Mouse (Mus musculus) cerebral cortex, adult 2 months (tissue): ENCODE results near the gene Aif1.

Experiments used
- WGBS: fragments of 180-500 bp; shearing (Covaris S2); methylation state at CpG from one replicate; pipeline ENCODE4 v1.1.7; 2018; 5-methylcytosine and 5-hydroxymethylcytosine counted together

Aif1 gene

GRCm38 (mm10) chr17:35147348-35147747 is 28.5 kb downstream of the Aif1 start:
- WGBS: 62% methylated on average over 3 of the region's 3 CpGs

GRCm38 (mm10) chr17:35146139-35146538 is 29.7 kb downstream of the Aif1 start:
- 86% methylated on average over 5 of the region's 5 CpGs for WGBS

DNA sequence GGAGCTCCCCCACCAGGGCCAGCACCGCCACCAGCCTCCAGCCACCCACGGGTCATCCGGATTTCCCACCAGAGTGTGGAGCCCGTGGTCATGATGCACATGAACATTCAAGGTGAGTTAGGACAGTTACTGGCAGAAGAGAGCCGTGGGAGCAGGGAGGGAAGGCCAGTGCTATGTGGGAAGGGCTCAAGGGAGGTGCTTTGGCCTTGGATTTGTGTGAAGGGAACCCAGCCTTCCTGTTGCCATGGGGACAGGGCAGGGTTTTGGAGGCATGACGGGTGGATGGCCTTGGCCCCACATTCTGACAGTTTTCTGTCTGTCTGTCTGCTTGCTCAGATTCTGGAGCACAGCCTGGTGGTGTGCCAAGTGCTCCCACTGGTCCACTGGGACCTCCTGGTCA is 33.9 kb downstream of the Aif1 start:
- 73% methylated on average over 6 of the region's 6 CpGs for WGBS

DNA sequence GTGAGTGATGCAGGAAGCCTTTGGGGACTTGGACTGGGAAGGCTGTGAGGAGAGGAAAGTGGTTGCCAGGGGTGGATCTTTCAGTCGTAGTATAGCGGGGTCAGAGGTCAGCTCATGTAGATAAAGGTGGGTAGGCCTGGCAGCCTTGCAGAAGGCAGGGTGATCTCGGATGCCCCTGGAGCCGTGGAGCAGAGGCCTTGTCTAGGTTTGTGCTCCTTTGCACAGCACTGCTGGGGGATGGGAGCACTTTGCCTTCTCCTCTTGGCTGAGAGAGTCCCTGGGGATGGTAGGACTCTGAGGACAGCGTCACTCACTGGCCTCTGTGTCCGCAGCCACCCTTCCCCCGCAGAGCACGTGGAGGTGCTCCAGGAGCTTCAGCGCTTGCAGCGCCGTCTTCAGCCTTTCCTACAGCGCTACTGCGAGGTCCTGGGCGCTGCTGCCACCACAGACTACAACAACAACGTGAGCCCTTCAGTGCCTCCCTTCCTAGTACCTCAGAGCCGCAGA is 35.3 kb downstream of the Aif1 start:
- WGBS: 79% methylated on average over 16 of the region's 16 CpGs

DNA sequence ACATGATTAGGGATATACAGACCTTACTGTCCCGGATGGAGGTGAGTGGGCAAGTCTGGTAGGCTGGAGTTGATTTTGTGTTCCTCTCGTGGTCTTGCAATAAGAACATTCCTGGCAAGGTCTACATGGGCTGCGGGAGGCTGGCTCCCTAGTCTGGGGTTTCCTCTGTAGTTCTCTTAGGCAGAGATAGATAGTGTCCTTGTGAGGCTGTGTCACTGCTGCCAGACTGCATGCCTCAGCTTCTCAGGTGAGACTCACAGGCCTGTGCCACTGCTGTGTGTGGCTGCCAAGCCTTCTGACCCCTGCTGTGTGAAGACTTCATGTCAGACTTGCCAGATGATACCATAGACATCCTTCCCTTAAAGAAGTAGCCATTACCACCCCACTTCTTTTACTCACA is 36.6 kb downstream of the Aif1 start:
- 85% methylated on average over 3 of the region's 3 CpGs for whole genome bisulfite sequencing

GRCm38 (mm10) chr17:35135591-35136320 is 40.1 kb downstream of the Aif1 start:
- under 1% methylated on average over 42 of the region's 43 CpGs for WGBS

GRCm38 (mm10) chr17:35134801-35135590 is 40.9 kb downstream of the Aif1 start, which contains the start of gene Bag6:
TSS of gene Bag6 (plus strand) at chr17:35135178.
- WGBS: under 1% methylated on average over 65 of the region's 66 CpGs

GRCm38 (mm10) chr17:35133517-35133916 is 42.4 kb downstream of the Aif1 start:
- 95% methylated on average over 7 of the region's 7 CpGs for WGBS

DNA sequence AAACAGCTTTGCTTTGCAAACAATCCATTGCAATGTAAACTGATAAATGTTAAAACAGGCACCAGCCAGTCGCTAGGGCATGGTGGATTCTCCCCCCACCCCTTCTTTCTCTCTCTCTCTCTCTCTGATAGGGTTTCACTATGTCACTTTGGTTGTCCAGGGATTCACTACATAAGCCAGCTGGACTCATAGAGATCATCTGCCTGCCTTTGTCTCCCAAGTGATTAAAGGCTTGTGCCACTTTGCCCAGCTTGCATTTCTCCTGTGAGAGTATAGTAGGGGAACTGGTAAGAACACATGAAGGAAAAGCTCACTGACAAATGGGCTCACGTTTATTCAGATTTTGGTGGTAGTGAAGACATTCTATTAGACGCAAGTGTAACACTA is 43.7 kb downstream of the Aif1 start:
- 75% methylated on average over 3 of the region's 3 CpGs for WGBS

DNA sequence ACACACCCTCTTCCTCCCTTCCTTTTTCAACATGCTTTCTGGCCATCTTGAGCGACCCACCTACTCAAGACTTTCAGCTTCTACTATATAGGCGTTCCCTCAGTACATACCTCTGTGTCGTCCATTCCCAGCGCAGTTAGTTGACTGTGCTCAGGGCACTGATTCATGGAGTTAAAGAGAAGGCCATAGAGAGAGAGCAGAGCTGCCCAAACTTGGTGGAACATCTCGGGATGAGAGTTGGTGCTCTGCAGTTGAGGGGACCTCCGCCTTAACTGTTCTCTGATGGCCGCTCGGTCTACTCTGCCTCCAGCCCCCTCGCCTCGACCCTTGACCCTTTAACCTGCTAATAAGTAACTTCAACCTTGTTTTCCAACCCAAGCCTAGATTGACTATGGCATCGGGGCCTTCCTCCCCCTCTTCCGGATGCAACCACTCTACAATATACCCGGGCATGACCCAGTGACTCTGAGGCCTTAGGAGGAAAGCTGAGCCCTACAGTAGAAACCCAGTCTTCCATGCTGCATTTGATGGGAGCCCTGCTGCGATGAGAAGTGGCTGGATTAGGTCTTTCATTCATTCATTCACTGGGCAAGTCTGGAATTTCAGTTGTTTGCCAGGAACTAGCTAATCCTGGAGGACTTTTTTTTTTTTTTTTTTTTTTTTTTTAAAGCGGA is 44.2 kb downstream of the Aif1 start, which contains the start of gene Apom:
Gene Apom, minus strand, starts transcription at position 551 of the 674 bp plus-strand sequence.
- 79% methylated on average over 15 of the region's 15 CpGs for WGBS

- WGBS: 75% methylated on average over 8 of the region's 8 CpGs
Observed at GRCm38 (mm10) chr17:35131038-35131437, 44.8 kb downstream of the Aif1 start.

- WGBS: 79% methylated on average over 11 of the region's 11 CpGs
Observed at GRCm38 (mm10) chr17:35128996-35129395, 46.9 kb downstream of the Aif1 start.

DNA sequence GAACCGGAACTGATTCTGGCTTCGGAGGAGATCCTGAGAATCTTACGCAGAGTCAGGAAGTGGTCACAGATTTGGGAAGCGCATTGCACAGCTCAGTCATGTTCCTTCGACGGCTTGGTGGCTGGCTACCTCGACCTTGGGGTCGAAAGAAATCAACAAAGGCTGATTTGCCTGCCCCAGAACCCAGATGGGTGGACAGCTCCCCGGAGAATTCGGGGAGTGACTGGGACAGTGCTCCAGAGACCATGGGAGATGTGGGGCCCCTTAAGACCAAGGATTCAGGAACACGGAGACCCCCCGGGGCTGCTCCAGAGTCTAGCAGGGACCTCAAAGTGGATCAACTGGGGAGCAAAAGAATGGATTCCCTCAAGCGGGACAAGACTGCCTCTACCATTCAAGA is 48.9 kb downstream of the Aif1 start:
- WGBS: 65% methylated on average over 13 of the region's 13 CpGs

DNA sequence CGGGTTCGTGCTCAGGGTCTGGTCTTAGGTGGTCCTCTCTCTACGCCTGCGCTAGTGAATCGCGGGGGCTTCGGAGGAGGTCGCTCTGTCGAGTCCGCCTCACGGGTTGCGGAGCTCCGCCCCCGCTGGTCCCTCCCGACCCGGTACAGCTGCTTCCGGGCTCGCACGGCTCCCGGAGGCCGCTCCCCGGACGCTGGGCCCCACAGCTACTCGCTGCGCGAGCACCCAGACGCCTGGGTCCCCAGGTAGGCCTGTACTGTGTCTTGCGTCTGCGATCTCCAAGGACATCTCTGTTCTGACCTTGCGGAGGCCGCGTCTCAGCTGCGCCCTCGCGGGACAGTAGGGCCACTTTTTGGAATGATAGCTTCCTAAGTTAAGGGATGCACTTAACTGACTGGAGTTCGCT is 49.7 kb downstream of the Aif1 start, which contains the start of gene D17H6S53E:
Gene D17H6S53E, plus strand, starts transcription at position 168 of the 406 bp plus-strand sequence.
- under 1% methylated on average over 36 of the region's 36 CpGs for WGBS

- WGBS: 25% methylated on average over 6 of the region's 6 CpGs
Observed at GRCm38 (mm10) chr17:35125578-35125977, 50.3 kb downstream of the Aif1 start.

- 94% methylated on average over 1 of the region's 1 CpGs for WGBS
Observed at GRCm38 (mm10) chr17:35125081-35125480, 50.8 kb downstream of the Aif1 start.

GRCm38 (mm10) chr17:35124261-35124896 is 51.5 kb downstream of the Aif1 start:
- 91% methylated on average over 12 of the region's 12 CpGs for WGBS

DNA sequence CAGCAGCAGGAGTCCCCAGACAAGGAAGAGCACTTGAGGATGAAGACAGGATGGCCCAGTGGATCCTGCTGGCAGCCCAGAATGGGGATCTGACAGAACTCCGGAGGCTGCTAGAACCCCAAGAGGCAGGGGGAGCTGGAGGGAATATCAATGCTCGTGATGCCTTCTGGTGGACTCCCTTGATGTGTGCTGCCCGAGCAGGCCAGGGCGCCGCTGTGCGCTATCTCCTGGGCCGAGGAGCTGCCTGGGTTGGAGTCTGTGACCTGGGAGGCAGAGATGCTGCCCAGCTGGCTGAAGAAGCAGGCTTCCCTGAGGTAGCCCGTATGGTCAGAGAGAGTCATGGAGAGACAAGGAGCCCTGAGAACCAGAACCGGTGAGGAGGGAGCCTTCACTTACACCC is 52.6 kb downstream of the Aif1 start:
- WGBS: 89% methylated on average over 9 of the region's 9 CpGs

DNA sequence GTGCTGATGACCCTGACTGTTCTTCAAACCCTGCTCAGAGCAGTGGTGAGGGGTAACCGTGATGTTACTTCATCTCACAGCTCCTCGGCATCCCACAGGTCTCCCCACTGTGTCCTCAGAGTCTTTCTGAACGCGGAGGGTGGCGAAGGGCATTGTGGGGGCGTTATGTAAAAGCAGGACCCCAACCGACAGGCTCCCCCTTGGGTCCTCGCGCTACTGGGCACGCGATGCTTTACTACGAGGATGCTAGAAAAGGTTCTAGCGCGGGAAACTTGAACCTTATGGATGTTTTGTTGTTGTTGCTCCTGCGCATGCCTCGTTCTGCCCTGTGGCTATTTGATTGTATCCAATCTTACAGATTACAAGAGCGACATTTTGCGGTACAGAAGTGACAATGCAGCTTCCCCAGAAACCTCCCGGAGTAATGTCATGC is 54.0 kb downstream of the Aif1 start, which contains the start of gene Csnk2b:
Gene Csnk2b, minus strand, starts transcription at position 183 of the 433 bp plus-strand sequence.
- WGBS: under 1% methylated on average over 19 of the region's 19 CpGs

- under 1% methylated on average over 50 of the region's 50 CpGs for WGBS
Observed at GRCm38 (mm10) chr17:35121143-35121799, 54.6 kb downstream of the Aif1 start, which contains the start of gene Gpank1. TSS of gene Gpank1 (plus strand) at chr17:35121455.
